Mouse (Mus musculus): ENCODE data around the gene Ttc36. TPM values are rescaled to one million over a fixed set of nuclear protein-coding genes. Genes with fewer than 3 reads are reported as not detected.
A peak's percentile ranks its signal among the peaks of the same experiment; 100 is the strongest.

The Ttc36 gene
- polyA plus RNA-seq (2014; fragmentation: Nextera tagmentation; extraction: Ambion mirVana) = 5.2 and 7.3 TPM in 2 replicates

- H3K36me3 ChIP-seq (ENCODE audit: control insufficient read depth, insufficient read depth, low read length) = peaks cover 14% of the 10 kb centered on the region
- H3K27ac ChIP-seq (ENCODE audit: low read depth, low read length) = no peak within 1 kb of the TSS
- no peak for DNase-seq (ENCODE audit: low spot score)
- H3K4me2 ChIP-seq = 0 out of 2 replicates have a peak within 1 kb of the TSS, but pooled peaks have one; percentile 10
- WGBS = 64% methylated on average over 4 of the region's 4 CpGs
- no peak within 1 kb of the TSS for H3K9ac ChIP-seq (ENCODE audit: low read depth, low read length)
- H3K4me1 ChIP-seq (replicated peaks; ENCODE audit: control insufficient read depth, insufficient read depth, low read length) = peaks cover 14% of the 10 kb centered on the region
- peaks cover 15% of the 10 kb centered on the region for H3K27me3 ChIP-seq (replicated peaks; ENCODE audit: control insufficient read depth, insufficient read depth, low read length)
- H3K9me3 ChIP-seq (ENCODE audit: control insufficient read depth, low read length) = no peaks in the 10 kb centered on the region
- no peak within 1 kb of the TSS for H3K4me3 ChIP-seq (ENCODE audit: low read depth, low read length)
- ATAC-seq (replicated peaks; ENCODE audit: low FRiP score) = no peak
These were observed at the start of gene Ttc36 for GRCm38 (mm10) chr9:44802808-44803450. Gene Ttc36, minus strand, starts transcription at chr9:44803072.

GRCm38 (mm10) chr9:44847446-44847845 lies 44.6 kb upstream of the Ttc36 start:
- ATAC-seq (replicated peaks; ENCODE audit: low FRiP score) (no peak), DNase-seq (ENCODE audit: low spot score) (no peak)
- H3K27me3 ChIP-seq (replicated peaks; ENCODE audit: control insufficient read depth, insufficient read depth, low read length) = no peaks in the 10 kb centered on the region
- H3K4me3 ChIP-seq (ENCODE audit: low read depth, low read length) = no peak overlapping the region
- H3K9ac ChIP-seq (ENCODE audit: low read depth, low read length) = no peak overlapping the region
- 95% methylated on average over 6 of the region's 6 CpGs for WGBS
- H3K9me3 ChIP-seq (ENCODE audit: control insufficient read depth, low read length) = no peaks in the 10 kb centered on the region
- H3K27ac ChIP-seq (ENCODE audit: low read depth, low read length) = no peak overlapping the region
- H3K4me1 ChIP-seq (replicated peaks; ENCODE audit: control insufficient read depth, insufficient read depth, low read length) = no peaks in the 10 kb centered on the region
- no peak overlapping the region for H3K4me2 ChIP-seq
- H3K36me3 ChIP-seq (ENCODE audit: control insufficient read depth, insufficient read depth, low read length) = peaks cover 41% of the 10 kb centered on the region

GRCm38 (mm10) chr9:44841241-44841640 lies 38.4 kb upstream of the Ttc36 start:
- peaks cover 41% of the 10 kb centered on the region for H3K36me3 ChIP-seq (ENCODE audit: control insufficient read depth, insufficient read depth, low read length)

GRCm38 (mm10) chr9:44836439-44836838 lies 33.6 kb upstream of the Ttc36 start:
- H3K4me3 ChIP-seq (ENCODE audit: low read depth, low read length) = no peak overlapping the region
- no peaks in the 10 kb centered on the region for H3K27me3 ChIP-seq (replicated peaks; ENCODE audit: control insufficient read depth, insufficient read depth, low read length)
- peak; percentile 57 for DNase-seq (ENCODE audit: low spot score)
- H3K4me2 ChIP-seq = no peak overlapping the region
- H3K27ac ChIP-seq (ENCODE audit: low read depth, low read length) = no peak overlapping the region
- H3K9ac ChIP-seq (ENCODE audit: low read depth, low read length) = no peak overlapping the region
- H3K4me1 ChIP-seq (replicated peaks; ENCODE audit: control insufficient read depth, insufficient read depth, low read length) = no peaks in the 10 kb centered on the region
- H3K9me3 ChIP-seq (ENCODE audit: control insufficient read depth, low read length) = no peaks in the 10 kb centered on the region
- 53% methylated on average over 7 of the region's 7 CpGs for WGBS
- H3K36me3 ChIP-seq (ENCODE audit: control insufficient read depth, insufficient read depth, low read length) = peaks cover 37% of the 10 kb centered on the region
- no peak; the same call in 1 of the 2 replicates for ATAC-seq (replicated peaks; ENCODE audit: low FRiP score)

More at GRCm38 (mm10) chr9:44841241-44841640, 38.4 kb upstream of the Ttc36 start:
- DNase-seq (ENCODE audit: low spot score) (no peak), ATAC-seq (replicated peaks; ENCODE audit: low FRiP score) (no peak)
- H3K4me2 ChIP-seq = no peak overlapping the region
- no peaks in the 10 kb centered on the region for H3K9me3 ChIP-seq (ENCODE audit: control insufficient read depth, low read length)
- no peak overlapping the region for H3K9ac ChIP-seq (ENCODE audit: low read depth, low read length)
- no peak overlapping the region for H3K4me3 ChIP-seq (ENCODE audit: low read depth, low read length)
- H3K27ac ChIP-seq (ENCODE audit: low read depth, low read length) = no peak overlapping the region
- no peaks in the 10 kb centered on the region for H3K27me3 ChIP-seq (replicated peaks; ENCODE audit: control insufficient read depth, insufficient read depth, low read length)
- H3K4me1 ChIP-seq (replicated peaks; ENCODE audit: control insufficient read depth, insufficient read depth, low read length) = no peaks in the 10 kb centered on the region
- WGBS = 89% methylated on average over 10 of the region's 10 CpGs

GRCm38 (mm10) chr9:44832356-44832755 lies 29.5 kb upstream of the Ttc36 start:
- WGBS = 91% methylated on average over 4 of the region's 4 CpGs
- Histone ChIP-seq H3K4me2 (no peak overlapping the region), H3K4me3 (ENCODE audit: low read depth, low read length) (no peak overlapping the region), H3K4me1 (replicated peaks; ENCODE audit: control insufficient read depth, insufficient read depth, low read length) (no peaks in the 10 kb centered on the region), H3K27ac (ENCODE audit: low read depth, low read length) (no peak overlapping the region), H3K9ac (ENCODE audit: low read depth, low read length) (no peak overlapping the region), H3K9me3 (ENCODE audit: control insufficient read depth, low read length) (no peaks in the 10 kb centered on the region), H3K27me3 (replicated peaks; ENCODE audit: control insufficient read depth, insufficient read depth, low read length) (no peaks in the 10 kb centered on the region), H3K36me3 (ENCODE audit: control insufficient read depth, insufficient read depth, low read length) (peaks cover 51% of the 10 kb centered on the region)
- DNase-seq (ENCODE audit: low spot score) (no peak), ATAC-seq (replicated peaks; ENCODE audit: low FRiP score) (no peak)

GRCm38 (mm10) chr9:44830506-44830905 lies 27.6 kb upstream of the Ttc36 start:
- ATAC-seq (replicated peaks; ENCODE audit: low FRiP score) (no peak), DNase-seq (ENCODE audit: low spot score) (no peak)
- no peaks in the 10 kb centered on the region for H3K27me3 ChIP-seq (replicated peaks; ENCODE audit: control insufficient read depth, insufficient read depth, low read length)
- no peaks in the 10 kb centered on the region for H3K4me1 ChIP-seq (replicated peaks; ENCODE audit: control insufficient read depth, insufficient read depth, low read length)
- WGBS = 84% methylated on average over 2 of the region's 2 CpGs
- H3K36me3 ChIP-seq (ENCODE audit: control insufficient read depth, insufficient read depth, low read length) = peaks cover 55% of the 10 kb centered on the region
- no peak overlapping the region for H3K4me2 ChIP-seq
- H3K27ac ChIP-seq (ENCODE audit: low read depth, low read length) = no peak overlapping the region
- H3K9ac ChIP-seq (ENCODE audit: low read depth, low read length) = no peak overlapping the region
- no peaks in the 10 kb centered on the region for H3K9me3 ChIP-seq (ENCODE audit: control insufficient read depth, low read length)
- H3K4me3 ChIP-seq (ENCODE audit: low read depth, low read length) = no peak overlapping the region

GRCm38 (mm10) chr9:44828944-44829343 lies 26.1 kb upstream of the Ttc36 start:
- Histone ChIP-seq H3K4me3 (ENCODE audit: low read depth, low read length) (no peak overlapping the region), H3K4me2 (no peak overlapping the region), H3K36me3 (ENCODE audit: control insufficient read depth, insufficient read depth, low read length) (peaks cover 67% of the 10 kb centered on the region), H3K4me1 (replicated peaks; ENCODE audit: control insufficient read depth, insufficient read depth, low read length) (no peaks in the 10 kb centered on the region), H3K27ac (ENCODE audit: low read depth, low read length) (no peak overlapping the region), H3K9ac (ENCODE audit: low read depth, low read length) (no peak overlapping the region), H3K9me3 (ENCODE audit: control insufficient read depth, low read length) (no peaks in the 10 kb centered on the region), H3K27me3 (replicated peaks; ENCODE audit: control insufficient read depth, insufficient read depth, low read length) (no peaks in the 10 kb centered on the region)
- no peak for DNase-seq (ENCODE audit: low spot score)
- ATAC-seq (replicated peaks; ENCODE audit: low FRiP score) = no peak
- 91% methylated on average over 11 of the region's 11 CpGs for WGBS

GRCm38 (mm10) chr9:44826660-44827059 lies 23.8 kb upstream of the Ttc36 start:
- 87% methylated on average over 7 of the region's 7 CpGs for WGBS
- Histone ChIP-seq H3K9ac (ENCODE audit: low read depth, low read length) (no peak overlapping the region), H3K27me3 (replicated peaks; ENCODE audit: control insufficient read depth, insufficient read depth, low read length) (no peaks in the 10 kb centered on the region), H3K36me3 (ENCODE audit: control insufficient read depth, insufficient read depth, low read length) (peaks cover 75% of the 10 kb centered on the region), H3K4me2 (no peak overlapping the region), H3K9me3 (ENCODE audit: control insufficient read depth, low read length) (no peaks in the 10 kb centered on the region), H3K4me1 (replicated peaks; ENCODE audit: control insufficient read depth, insufficient read depth, low read length) (no peaks in the 10 kb centered on the region), H3K27ac (ENCODE audit: low read depth, low read length) (no peak overlapping the region), H3K4me3 (ENCODE audit: low read depth, low read length) (no peak overlapping the region)
- DNase-seq (ENCODE audit: low spot score) (no peak), ATAC-seq (replicated peaks; ENCODE audit: low FRiP score) (no peak)
